Mouse (Mus musculus) erythroblast, embryonic 14.5 days (primary cell): Measurements from ENCODE around the gene Plxnc1.

Experiments
- GATA1 ChIP-seq: IDR thresholded peaks from 2 replicates; pipeline ENCODE4 v1.6.1; 2012; ENCODE audit warnings: low read length, inconsistent platforms, mixed read lengths
- TAL1 ChIP-seq: IDR thresholded peaks from 3 replicates; pipeline ENCODE4 v1.6.1; 2012; ENCODE audit warnings: low read length, inconsistent platforms, mixed read lengths

GRCm38 (mm10) chr10:94828734-94829230 lies 115.9 kb downstream of the Plxnc1 start:
- no peak for TF ChIP-seq GATA1
- no peak for TF ChIP-seq TAL1
